Mouse (Mus musculus) ovary, postnatal 36 days (tissue): ENCODE data around the gene Vav2.

Experiments used
- DNase-seq: peaks from one replicate; pipeline ENCODE4 v3.0.0; 2022; ENCODE audit warnings: low spot score, mixed read lengths

The Vav2 gene

GRCm38 (mm10) chr2:27426855-27427457 lies at the start of gene Vav2:
Gene Vav2 (minus strand): TSS chr2:27427033.
- DNase-seq = peak; percentile 94

GRCm38 (mm10) chr2:27475495-27476302 lies 48.9 kb upstream of the Vav2 start:
- DNase-seq = peak; percentile 94

- no peak for DNase-seq
Observed at GRCm38 (mm10) chr2:27474621-27475484, 48.0 kb upstream of the Vav2 start.

- DNase-seq = no peak
Observed at GRCm38 (mm10) chr2:27473911-27474310, 47.1 kb upstream of the Vav2 start.

- DNase-seq = no peak
Observed at GRCm38 (mm10) chr2:27473061-27473765, 46.4 kb upstream of the Vav2 start.

GRCm38 (mm10) chr2:27471170-27471584 lies 44.3 kb upstream of the Vav2 start:
- no peak for DNase-seq

GRCm38 (mm10) chr2:27470535-27470934 lies 43.7 kb upstream of the Vav2 start:
- DNase-seq = no peak

- no peak for DNase-seq
Observed at GRCm38 (mm10) chr2:27469991-27470355, 43.1 kb upstream of the Vav2 start.

- no peak for DNase-seq
Observed at GRCm38 (mm10) chr2:27469292-27469990, 42.6 kb upstream of the Vav2 start.

- DNase-seq = no peak
Observed at GRCm38 (mm10) chr2:27462901-27463300, 36.1 kb upstream of the Vav2 start.

- no peak for DNase-seq
Observed at GRCm38 (mm10) chr2:27461881-27462660, 35.2 kb upstream of the Vav2 start.

- DNase-seq = no peak
Observed at GRCm38 (mm10) chr2:27460651-27461050, 33.8 kb upstream of the Vav2 start.

GRCm38 (mm10) chr2:27460163-27460562 lies 33.3 kb upstream of the Vav2 start:
- no peak for DNase-seq

GRCm38 (mm10) chr2:27459735-27460134 lies 32.9 kb upstream of the Vav2 start:
- DNase-seq = no peak

- no peak for DNase-seq
Observed at GRCm38 (mm10) chr2:27450226-27450625, 23.4 kb upstream of the Vav2 start.

GRCm38 (mm10) chr2:27447782-27448181 lies 20.9 kb upstream of the Vav2 start:
- no peak for DNase-seq

- no peak for DNase-seq
Observed at GRCm38 (mm10) chr2:27446812-27447211, 20.0 kb upstream of the Vav2 start.

GRCm38 (mm10) chr2:27445910-27446309 lies 19.1 kb upstream of the Vav2 start:
- no peak for DNase-seq

GRCm38 (mm10) chr2:27443450-27443708 lies 16.5 kb upstream of the Vav2 start:
- DNase-seq = no peak

- no peak for DNase-seq
Observed at GRCm38 (mm10) chr2:27442708-27443449, 16.0 kb upstream of the Vav2 start.
